Mouse (Mus musculus) thymus, postnatal 10 days (tissue): ENCODE results near the gene Ppp1r9b.
"Not testable (repeated sequence)": the region's sequence is repeated elsewhere in the genome, so short reads cannot be mapped to it uniquely, and the experiment has no call there.

Experiments used
- DNase-seq, 2 experiments: peaks; one replicate each; pipeline ENCODE4 v3.0.0; 2021; ENCODE audit warnings: low spot score in 2 of 2

Ppp1r9b gene

DNA sequence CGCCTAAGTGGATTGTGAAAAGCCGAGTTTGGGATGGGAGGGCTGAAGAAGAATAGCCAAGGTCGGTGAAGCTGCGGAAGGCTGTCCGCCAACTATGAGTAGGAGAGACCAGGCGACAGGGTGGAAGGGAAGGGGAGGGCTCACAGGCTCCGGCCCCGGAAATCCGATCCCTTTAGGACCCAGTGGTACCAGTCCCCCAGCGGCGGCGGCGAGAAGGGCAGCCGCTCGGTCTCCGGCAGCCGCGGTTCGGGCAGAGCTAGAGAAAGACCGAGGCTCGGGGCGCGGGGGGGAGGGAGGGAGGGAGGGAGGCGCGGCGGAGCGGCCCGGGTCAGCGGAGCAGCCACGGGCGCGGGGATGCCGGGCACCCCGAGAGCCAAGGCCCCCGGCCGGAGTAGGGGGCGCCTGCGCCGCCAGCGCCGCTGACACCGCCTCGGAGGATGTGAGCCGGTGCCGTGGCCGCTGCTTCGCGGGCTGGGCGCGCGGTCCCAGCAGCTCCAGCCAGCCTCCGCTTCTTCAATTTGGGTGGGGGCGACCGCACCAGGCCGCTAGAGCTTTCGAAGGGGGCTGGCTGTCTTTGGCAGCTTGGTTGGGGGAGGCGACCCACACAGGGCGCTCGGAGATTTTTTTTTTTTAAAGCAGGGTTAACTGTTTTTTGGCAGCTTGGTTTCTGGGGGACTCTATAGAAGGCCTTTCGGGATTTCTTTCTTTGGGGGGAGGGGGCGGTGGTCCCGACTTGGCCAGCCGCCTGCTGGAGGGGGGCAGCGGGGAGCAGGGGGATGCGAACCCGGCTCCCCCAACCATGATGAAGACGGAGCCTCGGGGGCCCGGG, at the start of gene Ppp1r9b:
TSS of gene Ppp1r9b (plus strand) at position 287 of the 829 bp plus-strand sequence.
- DNase-seq = peak; percentile 87 to 92

GRCm38 (mm10) chr11:94941121-94941520, 49.7 kb upstream of the Ppp1r9b start:
- DNase-seq = no peak

DNA sequence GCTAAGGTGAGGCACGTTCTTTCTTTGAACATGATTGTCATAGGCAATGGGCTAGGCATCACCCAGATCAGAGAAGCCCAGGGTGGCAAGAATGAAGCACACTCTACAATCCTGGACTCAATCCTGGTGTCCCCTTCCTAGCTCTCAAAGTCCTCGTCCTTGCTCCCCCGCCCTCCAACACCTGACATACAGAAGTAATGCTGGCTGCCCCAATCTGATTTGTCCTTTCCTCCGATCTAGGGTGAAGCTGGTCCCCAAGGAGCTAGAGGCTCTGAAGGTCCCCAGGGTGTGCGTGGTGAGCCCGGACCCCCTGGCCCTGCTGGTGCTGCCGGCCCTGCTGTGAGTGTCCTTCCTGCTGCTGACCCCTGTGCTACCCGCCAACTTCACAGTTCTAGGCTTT, 49.1 kb upstream of the Ppp1r9b start:
- DNase-seq = no peak

- DNase-seq = peak; percentile 23 to 69
These were observed 48.4 kb upstream of the Ppp1r9b start for GRCm38 (mm10) chr11:94942282-94943023.

DNA sequence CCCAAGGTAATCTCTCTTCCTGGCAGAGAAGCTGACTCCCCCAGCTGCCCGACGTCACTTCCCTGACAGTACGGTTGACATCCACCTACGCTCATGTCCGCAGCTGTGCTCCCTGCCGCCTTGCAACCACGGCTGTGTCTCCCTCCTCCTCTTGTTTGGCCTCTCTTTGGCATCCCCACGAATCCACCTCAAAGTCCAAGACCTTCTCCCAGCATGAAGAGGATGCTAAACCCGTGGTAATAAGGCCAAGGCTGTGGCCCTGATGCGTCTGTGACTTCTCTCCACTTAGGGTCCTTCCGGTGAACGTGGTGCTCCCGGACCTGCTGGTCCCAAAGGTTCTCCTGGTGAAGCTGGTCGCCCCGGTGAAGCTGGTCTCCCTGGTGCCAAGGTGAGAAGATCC, 47.8 kb upstream of the Ppp1r9b start:
- DNase-seq = no peak

- DNase-seq = peak in 1 of 2 experiments; percentile 21
These were observed 46.5 kb upstream of the Ppp1r9b start for GRCm38 (mm10) chr11:94944295-94944694.

GRCm38 (mm10) chr11:94945236-94945635, 45.6 kb upstream of the Ppp1r9b start:
- DNase-seq = no peak

DNA sequence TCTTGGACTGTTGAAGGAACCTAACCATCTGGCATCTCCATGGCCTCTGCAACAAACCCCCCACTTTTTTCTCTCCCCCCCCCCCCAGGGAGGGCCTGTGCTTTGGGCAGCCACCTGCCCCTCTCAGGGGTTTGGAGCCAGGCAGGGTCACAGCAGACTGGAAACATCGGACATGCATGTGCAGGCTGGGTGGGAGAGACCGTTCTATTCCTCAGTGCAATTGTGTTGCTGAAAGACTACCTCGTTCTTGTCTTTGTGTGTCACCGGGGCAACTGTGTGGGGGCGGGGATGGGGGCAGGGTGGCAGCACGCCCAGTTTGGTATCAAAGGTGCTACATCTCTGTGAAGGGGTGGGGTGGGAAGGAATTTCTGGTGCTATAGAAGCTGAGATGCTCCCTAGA, 38.7 kb upstream of the Ppp1r9b start:
- no peak for DNase-seq

GRCm38 (mm10) chr11:94955103-94955502, 35.7 kb upstream of the Ppp1r9b start:
- no peak for DNase-seq

DNA sequence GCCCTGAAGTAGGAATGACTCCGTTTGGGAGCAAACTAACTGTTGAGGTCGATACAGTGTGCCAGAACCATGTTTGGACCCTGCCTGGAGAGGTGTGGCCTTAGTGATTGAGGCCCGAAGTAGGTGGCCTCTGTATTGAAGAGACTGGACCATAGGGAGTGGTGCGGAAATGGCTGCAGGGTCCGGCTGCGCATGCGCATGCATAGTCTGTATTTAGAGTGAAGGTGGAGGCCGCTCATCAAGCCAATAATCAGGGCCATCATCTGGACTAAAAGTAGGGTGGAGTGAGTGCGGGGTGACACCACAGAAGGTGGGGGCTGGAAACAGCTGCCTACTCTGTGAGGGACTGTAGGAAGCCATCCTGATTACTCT, 33.2 kb upstream of the Ppp1r9b start:
- no peak for DNase-seq

GRCm38 (mm10) chr11:94958065-94958858, 32.6 kb upstream of the Ppp1r9b start:
- DNase-seq = no peak

GRCm38 (mm10) chr11:94962534-94963101, 28.2 kb upstream of the Ppp1r9b start:
- no peak for DNase-seq

DNA sequence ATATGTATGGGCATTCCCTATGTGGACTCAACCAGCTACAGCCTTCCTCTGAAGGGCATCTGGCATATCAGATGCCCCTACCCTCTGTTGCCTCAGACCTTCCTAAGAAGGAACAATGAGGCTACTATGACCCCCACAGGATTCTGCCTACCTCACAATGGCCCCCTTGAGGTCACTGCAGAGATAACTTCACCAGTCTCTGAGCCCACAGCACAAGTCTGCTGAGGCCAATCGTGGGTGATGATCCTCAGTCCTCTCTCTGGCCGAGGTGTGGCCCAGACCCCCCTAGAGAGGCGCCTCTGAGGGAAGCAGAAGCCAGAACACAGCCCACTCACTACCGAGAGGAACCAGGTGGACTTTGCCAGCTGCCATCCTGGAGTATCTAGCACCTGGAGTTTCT, 23.4 kb upstream of the Ppp1r9b start, which contains the start of gene Hils1:
TSS of gene Hils1 (plus strand) at position 175 of the 400 bp plus-strand sequence.
- no peak for DNase-seq

GRCm38 (mm10) chr11:94968187-94968586, 22.6 kb upstream of the Ppp1r9b start:
- DNase-seq = no peak

- not testable (repeated sequence) for DNase-seq
These were observed 21.1 kb upstream of the Ppp1r9b start for GRCm38 (mm10) chr11:94969709-94970108.

GRCm38 (mm10) chr11:94970210-94970943, 20.5 kb upstream of the Ppp1r9b start:
- peak in 1 of 2 experiments; percentile 64 for DNase-seq

GRCm38 (mm10) chr11:94971895-94972615, 18.8 kb upstream of the Ppp1r9b start:
- DNase-seq = no peak

DNA sequence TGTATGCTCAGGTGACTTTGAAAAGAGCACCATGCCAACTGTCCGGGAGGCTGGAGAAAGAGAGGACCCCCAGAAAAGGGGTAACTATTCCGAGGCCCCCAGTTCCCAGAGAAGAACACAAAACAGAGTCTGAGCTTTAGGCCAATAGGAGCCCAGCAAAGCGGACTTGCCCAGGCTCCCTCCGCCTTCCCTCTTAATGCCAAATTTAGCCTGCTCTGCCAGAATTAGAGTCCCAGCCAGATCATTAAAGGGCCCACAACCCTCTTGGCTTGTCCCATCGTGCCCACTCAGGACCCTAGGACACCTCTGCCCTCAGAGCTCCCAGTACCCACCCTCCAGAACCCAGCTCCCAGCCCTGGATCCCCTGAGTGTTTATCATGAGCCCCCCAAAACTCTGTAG, 17.9 kb upstream of the Ppp1r9b start:
- no peak for DNase-seq

- DNase-seq = no peak
These were observed 17.5 kb upstream of the Ppp1r9b start for GRCm38 (mm10) chr11:94973313-94973712.

- DNase-seq = no peak
These were observed 15.9 kb upstream of the Ppp1r9b start for GRCm38 (mm10) chr11:94974951-94975350.
